Mouse (Mus musculus): ENCODE results near the gene Pgp.

The Pgp gene

GRCm38 (mm10) chr17:24520450-24520849 lies 50.3 kb downstream of the Pgp start:
- DNase-seq (ENCODE audit: low read depth, low spot score) = no peak
